Mouse (Mus musculus): ENCODE measurements around the gene RPS10-NUDT3. TPM values are rescaled to one million over a fixed set of nuclear protein-coding genes. Genes with fewer than 3 reads are reported as not detected.

Gene RPS10-NUDT3
- total RNA-seq, 1 experiment: not detected

DNA sequence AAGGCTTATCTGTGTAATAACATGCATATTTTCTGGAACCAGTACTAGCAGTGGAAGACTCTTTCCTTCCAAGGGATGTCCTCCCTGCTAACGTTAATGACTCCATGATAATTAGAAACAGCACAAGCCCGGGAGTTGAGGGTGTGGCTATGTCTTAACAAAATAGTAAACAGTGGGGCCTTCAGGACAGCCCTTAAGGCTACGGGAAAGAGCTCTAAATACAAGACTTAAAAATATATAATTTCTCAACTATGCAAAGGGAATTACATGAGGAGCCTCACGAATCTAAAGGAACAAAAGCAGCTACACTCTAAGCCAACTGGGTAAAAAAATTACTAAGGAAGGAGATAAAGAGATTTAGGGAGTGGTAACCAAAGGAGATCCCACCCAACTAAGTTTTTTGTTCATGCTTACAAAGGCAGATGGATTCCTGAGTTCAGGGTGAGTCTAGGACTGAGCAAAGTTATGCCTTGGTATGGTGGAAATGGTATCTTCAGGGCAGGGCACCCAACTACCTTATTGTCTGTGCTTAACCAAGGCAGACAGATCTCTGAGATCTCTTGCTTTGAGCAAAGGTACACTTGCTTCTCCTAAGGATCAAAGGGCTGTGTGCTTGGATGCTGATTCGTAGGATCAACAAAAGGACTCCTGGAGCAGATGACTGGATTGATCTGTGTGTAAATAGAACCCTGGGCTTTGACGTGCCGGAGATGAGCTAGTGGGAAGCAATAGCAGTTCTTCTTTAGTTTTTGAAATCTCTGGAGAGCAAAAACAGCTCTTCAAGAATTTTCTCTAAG lies 9.4 kb downstream of the RPS10-NUDT3 start:
- Histone ChIP-seq H3K4me3 (ENCODE audit: insufficient read depth in 1 of 2, low read depth in 1 of 2, low read length in 2 of 2, poor library complexity in 1 of 2, severe bottlenecking in 1 of 2) (no peak overlapping the region), H3K9me3 (ENCODE audit: control insufficient read depth, insufficient read depth, low read depth, low read length) (no peaks in the 10 kb centered on the region), H3K36me3 (ENCODE audit: control insufficient read depth, insufficient read depth, low read length, poor library complexity, severe bottlenecking) (peaks cover 10% of the 10 kb centered on the region), H3K4me1 (ENCODE audit: control insufficient read depth in 2 of 2, insufficient read depth in 2 of 2, low read length in 2 of 2, poor library complexity in 1 of 2) (peaks cover 6 to 7% of the 10 kb centered on the region in 2 experiments), H3K27ac (ENCODE audit: insufficient read depth, low read depth, low read length, poor library complexity, severe bottlenecking) (no peak overlapping the region), H3K9ac (ENCODE audit: insufficient read depth, low read depth, low read length, poor library complexity, severe bottlenecking) (no peak overlapping the region)
- TF ChIP-seq MAFK (IDR thresholded peaks at IDR 0.05; ENCODE audit: insufficient read depth, low read depth, low read length) (no peak), ZNF384 (IDR thresholded peaks at IDR 0.05; ENCODE audit: low read depth, low read length) (no peak)
- in situ Hi-C loops (cut with MboI; ENCODE audit: low sequenced_read_pairs in 2 of 2, unreplicated experiment in 2 of 2): no loop called here
- no peak for DNase-seq (ENCODE audit: low read depth, low spot score)

DNA sequence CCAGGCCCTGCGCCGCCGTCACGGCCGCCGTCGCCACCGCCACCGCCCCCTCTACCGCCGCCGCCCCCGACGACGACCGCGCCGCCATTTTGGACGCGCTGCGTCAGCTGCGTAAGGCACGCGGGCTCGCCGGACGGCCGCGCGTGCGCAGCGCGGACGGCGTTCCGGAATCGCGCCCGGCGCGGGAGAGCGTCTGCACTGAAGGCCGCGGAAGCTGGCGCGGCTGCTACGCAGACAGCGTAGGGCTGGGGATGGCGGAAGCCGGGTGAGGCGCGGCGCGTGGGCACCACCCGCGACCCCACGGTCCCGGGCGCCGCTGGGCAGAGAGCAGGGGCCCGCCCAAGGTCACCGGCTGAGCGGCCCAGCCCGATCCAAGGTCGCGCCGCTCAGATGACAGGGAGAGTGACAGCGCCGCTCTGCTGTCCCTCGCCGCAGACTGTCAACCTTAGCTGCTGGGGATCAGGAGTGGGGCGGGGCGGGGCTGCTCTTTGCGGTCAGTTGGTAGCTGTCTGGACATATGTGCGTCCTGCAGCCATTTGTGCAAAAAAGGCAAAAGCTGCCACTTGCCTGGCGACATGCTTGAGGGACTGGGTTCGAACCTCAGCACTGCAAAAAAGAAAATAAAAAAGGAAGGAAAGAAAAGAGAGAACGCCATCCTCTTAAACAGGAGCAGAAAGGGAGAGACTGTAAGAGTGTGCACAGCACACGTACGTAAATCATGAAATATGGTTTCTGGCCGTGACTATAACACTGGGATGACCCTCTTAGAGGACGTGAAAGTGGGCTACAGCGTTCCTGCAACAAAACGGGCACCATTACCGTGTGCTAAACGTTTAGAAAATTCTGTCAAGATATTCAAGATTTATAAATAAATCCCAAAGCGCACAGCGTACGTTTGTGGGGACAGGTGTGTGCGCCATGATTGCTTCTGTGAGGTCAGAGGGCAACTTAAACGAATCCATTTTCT lies 11.4 kb downstream of the RPS10-NUDT3 start, which contains the start of gene Nudt3:
Nudt3 (minus strand) TSS at position 136 of the 967 bp plus-strand sequence.
- H3K4me1 ChIP-seq (ENCODE audit: control insufficient read depth in 2 of 2, insufficient read depth in 2 of 2, low read length in 2 of 2, poor library complexity in 1 of 2): peaks cover 6 to 11% of the 10 kb centered on the region in 2 experiments
- in situ Hi-C loops (cut with MboI; ENCODE audit: low sequenced_read_pairs in 2 of 2, unreplicated experiment in 2 of 2): no loop called here

DNA sequence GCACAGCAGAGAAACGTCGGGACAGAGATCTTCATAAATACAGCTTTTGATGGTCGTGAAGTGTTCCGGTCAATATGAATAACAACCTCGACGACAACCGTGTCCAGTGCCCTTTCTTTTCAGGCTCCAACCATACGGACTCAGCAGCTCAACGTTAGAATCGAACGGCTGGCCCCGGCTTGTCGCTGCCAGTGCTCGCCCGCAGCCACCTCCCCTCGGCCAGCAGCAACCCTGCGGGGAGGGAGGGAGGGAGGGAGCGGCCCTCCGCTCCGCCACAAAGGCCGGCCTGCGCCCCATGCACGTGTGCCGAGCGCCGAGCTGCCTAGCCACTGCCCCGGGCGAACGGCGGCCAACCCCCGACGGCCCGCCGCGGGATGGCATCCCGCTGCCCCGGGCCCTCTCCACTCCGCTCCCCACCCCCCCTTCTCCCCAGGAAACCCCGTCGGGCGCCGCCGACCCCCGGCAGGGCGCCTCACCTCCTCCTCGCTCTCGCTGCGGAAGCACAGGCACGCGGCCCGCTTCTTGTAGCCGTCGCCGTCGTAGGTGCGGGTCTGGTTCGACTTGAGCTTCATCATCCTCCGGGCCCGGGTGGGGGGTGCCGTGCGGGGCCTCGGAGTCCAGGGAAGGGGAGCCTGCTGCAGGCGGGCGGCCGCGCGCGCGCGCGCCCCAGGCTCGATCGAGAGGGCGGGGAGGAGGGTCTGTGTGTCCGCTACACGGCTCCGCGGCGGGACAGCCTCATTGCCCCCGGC lies 12.2 kb downstream of the RPS10-NUDT3 start:
- Histone ChIP-seq H3K4me1 (ENCODE audit: control insufficient read depth in 2 of 2, insufficient read depth in 2 of 2, low read length in 2 of 2, poor library complexity in 1 of 2) (peaks cover 6 to 13% of the 10 kb centered on the region in 2 experiments), H3K9ac (ENCODE audit: insufficient read depth, low read depth, low read length, poor library complexity, severe bottlenecking) (peak overlapping the region; percentile 94), H3K4me3 (ENCODE audit: insufficient read depth in 1 of 2, low read depth in 1 of 2, low read length in 2 of 2, poor library complexity in 1 of 2, severe bottlenecking in 1 of 2) (peak overlapping the region; percentile 64 to 87), H3K27ac (ENCODE audit: insufficient read depth, low read depth, low read length, poor library complexity, severe bottlenecking) (peak overlapping the region; percentile 68), H3K36me3 (ENCODE audit: control insufficient read depth, insufficient read depth, low read length, poor library complexity, severe bottlenecking) (peaks cover under 1% of the 10 kb centered on the region; the same call in 1 of the 2 replicates), H3K9me3 (ENCODE audit: control insufficient read depth, insufficient read depth, low read depth, low read length) (no peaks in the 10 kb centered on the region)
- TF ChIP-seq HCFC1 (IDR thresholded peaks at IDR 0.05; ENCODE audit: borderline replicate concordance, insufficient read depth, low read length) (no peak), ZC3H11A (IDR thresholded peaks at IDR 0.05; ENCODE audit: borderline replicate concordance, low read depth, low read length) (no peak), CHD2 (IDR thresholded peaks at IDR 0.05; ENCODE audit: low read depth, low read length) (no peak), ZNF384 (IDR thresholded peaks at IDR 0.05; ENCODE audit: low read depth, low read length) (no peak), MAFK (IDR thresholded peaks at IDR 0.05; ENCODE audit: insufficient read depth, low read depth, low read length) (no peak)
- DNase-seq (ENCODE audit: low read depth, low spot score): no peak
- in situ Hi-C loops (cut with MboI; ENCODE audit: low sequenced_read_pairs in 2 of 2, unreplicated experiment in 2 of 2): no loop called here

More for the DNA sequence above, 11.4 kb downstream of the RPS10-NUDT3 start, which contains the start of gene Nudt3:
- Histone ChIP-seq H3K36me3 (ENCODE audit: control insufficient read depth, insufficient read depth, low read length, poor library complexity, severe bottlenecking) (no peaks in the 10 kb centered on the region; the same call in 1 of the 2 replicates), H3K27ac (ENCODE audit: insufficient read depth, low read depth, low read length, poor library complexity, severe bottlenecking) (peak within 1 kb of the TSS; percentile 72), H3K9ac (ENCODE audit: insufficient read depth, low read depth, low read length, poor library complexity, severe bottlenecking) (peak within 1 kb of the TSS; percentile 94), H3K9me3 (ENCODE audit: control insufficient read depth, insufficient read depth, low read depth, low read length) (no peaks in the 10 kb centered on the region), H3K4me3 (ENCODE audit: insufficient read depth in 1 of 2, low read depth in 1 of 2, low read length in 2 of 2, poor library complexity in 1 of 2, severe bottlenecking in 1 of 2) (peak within 1 kb of the TSS; percentile 64 to 87)
- DNase-seq (ENCODE audit: low read depth, low spot score): no peak
- TF ChIP-seq CHD2 (IDR thresholded peaks at IDR 0.05; ENCODE audit: low read depth, low read length): no peak
- TF ChIP-seq MAFK (IDR thresholded peaks at IDR 0.05; ENCODE audit: insufficient read depth, low read depth, low read length): no peak
- no peak for TF ChIP-seq ZC3H11A (IDR thresholded peaks at IDR 0.05; ENCODE audit: borderline replicate concordance, low read depth, low read length)
- TF ChIP-seq ZNF384 (IDR thresholded peaks at IDR 0.05; ENCODE audit: low read depth, low read length): no peak
- TF ChIP-seq HCFC1 (IDR thresholded peaks at IDR 0.05; ENCODE audit: borderline replicate concordance, insufficient read depth, low read length): no peak
